Comparison of ENCODE assay signal across 16 mouse cellular contexts in genomic region chr17:29979841-29980240, GRCm38 (mm10). TPM values are rescaled to one million over a fixed set of nuclear protein-coding genes. Genes with fewer than 3 reads are reported as not detected.
DNase-seq lines count a peak whose midpoint lies in the region; ATAC-seq and TF ChIP-seq lines count a peak whose summit lies in the region.
"Had no signal": no experiment of that assay in that cellular context is flagged by ENCODE, and none has a peak within 500 bp of the region (broad histone marks: within the 10 kb centered on the region; RNA-seq: fewer than 3 reads in every experiment).

No protein-coding gene starts in this region.

- H3K36me3 ChIP-seq in C2C12 (ENCODE audit: control insufficient read depth, insufficient read depth) (no peaks in the 10 kb centered on the region), MEL (ENCODE audit: control insufficient read depth in 1 of 2, insufficient read depth in 2 of 2, low read length in 2 of 2) (peaks cover 0 to 12% of the 10 kb centered on the region in 2 experiments; a peak in 2 of 4 replicates)
- H3K36me3 ChIP-seq in intestine, embryonic 15.5 days: no peaks in the 10 kb centered on the region
- H3K36me3 ChIP-seq in liver, embryonic 12.5 days: no peaks in the 10 kb centered on the region
- H3K36me3 ChIP-seq in neural tube, embryonic 15.5 days: no peaks in the 10 kb centered on the region
- H3K36me3 ChIP-seq: heart, embryonic 13.5 days; hindbrain, embryonic 15.5 days; liver, embryonic 13.5 days had no signal

- DNase-seq in MEL (ENCODE audit: low read depth, low spot score): peak; percentile 74
- DNase-seq in thymus, adult 18-20 months: peak; percentile 13 to 39
- no peak for DNase-seq in retina, embryonic 14.5 days (ENCODE audit: low spot score)
- DNase-seq in left cerebral cortex, postnatal 36 days (ENCODE audit: low spot score in 2 of 2): no peak
- DNase-seq: adrenal gland, postnatal 36 days; cerebellum, adult 11 months; kidney, postnatal 25 days; liver, embryonic 13.5 days had no signal

- peak; percentile 72 to 75 for TF ChIP-seq EP300 in MEL (IDR thresholded peaks at IDR 0.05; ENCODE audit: low read depth in 1 of 2, low read length in 2 of 2)

- H3K9ac ChIP-seq in MEL (ENCODE audit: control insufficient read depth, low read depth, low read length, poor library complexity, severe bottlenecking): no peak overlapping the region
- H3K9ac ChIP-seq in intestine, embryonic 15.5 days: no peak overlapping the region
- no peak overlapping the region for H3K9ac ChIP-seq in liver, embryonic 12.5 days
- H3K9ac ChIP-seq in neural tube, embryonic 15.5 days (replicated peaks): no peak overlapping the region
- H3K9ac ChIP-seq: heart, embryonic 13.5 days; hindbrain, embryonic 15.5 days; liver, embryonic 13.5 days had no signal

- H3K27me3 ChIP-seq in C2C12 (ENCODE audit: control insufficient read depth, insufficient read depth, insufficient read length): peaks cover 4% of the 10 kb centered on the region
- H3K27me3 ChIP-seq in MEL (ENCODE audit: control insufficient read depth in 1 of 2, insufficient read depth in 2 of 2, low read length in 2 of 2): no peaks in the 10 kb centered on the region
- no peaks in the 10 kb centered on the region for H3K27me3 ChIP-seq in intestine, embryonic 15.5 days (replicated peaks)
- no peaks in the 10 kb centered on the region for H3K27me3 ChIP-seq in liver, embryonic 12.5 days (replicated peaks)
- H3K27me3 ChIP-seq in neural tube, embryonic 15.5 days (replicated peaks): no peaks in the 10 kb centered on the region
- H3K27me3 ChIP-seq: heart, embryonic 13.5 days; hindbrain, embryonic 15.5 days had no signal

- H3K4me3 ChIP-seq in C2C12 (ENCODE audit: insufficient read depth, poor library complexity, severe bottlenecking): no peak overlapping the region
- no peak overlapping the region for H3K4me3 ChIP-seq in MEL (ENCODE audit: control insufficient read depth in 1 of 2, insufficient read depth in 1 of 2, low read depth in 2 of 2, low read length in 2 of 2)
- no peak overlapping the region for H3K4me3 ChIP-seq in intestine, embryonic 15.5 days (replicated peaks)
- H3K4me3 ChIP-seq in liver, embryonic 12.5 days: no peak overlapping the region
- H3K4me3 ChIP-seq in neural tube, embryonic 15.5 days (replicated peaks): no peak overlapping the region
- H3K4me3 ChIP-seq: heart, embryonic 13.5 days; hindbrain, embryonic 15.5 days; left cerebral cortex, adult 2 months; liver, embryonic 13.5 days; megakaryocyte, embryonic 14.5 days had no signal

- TF ChIP-seq RAD21 in MEL (IDR thresholded peaks at IDR 0.05; ENCODE audit: low read depth, low read length): no peak

- 47% methylated on average over 7 of the region's 7 CpGs for WGBS in intestine, embryonic 15.5 days
- WGBS in liver, embryonic 12.5 days (ENCODE audit: insufficient replicate concordance): 51% methylated on average over 7 of the region's 7 CpGs
- WGBS in neural tube, embryonic 15.5 days: 87% methylated on average over 7 of the region's 7 CpGs

- no peak overlapping the region for H3K27ac ChIP-seq in MEL (ENCODE audit: control insufficient read depth, low read depth, low read length)
- no peak overlapping the region for H3K27ac ChIP-seq in intestine, embryonic 15.5 days
- no peak overlapping the region for H3K27ac ChIP-seq in liver, embryonic 12.5 days
- H3K27ac ChIP-seq in neural tube, embryonic 15.5 days (replicated peaks): no peak overlapping the region
- H3K27ac ChIP-seq: heart, embryonic 13.5 days; hindbrain, embryonic 15.5 days; left cerebral cortex, adult 2 months; liver, embryonic 13.5 days had no signal

- TF ChIP-seq CTCF in C2C12 (IDR thresholded peaks at IDR 0.05; ENCODE audit: control insufficient read depth, insufficient read depth, insufficient read length) (no peak), MEL (IDR thresholded peaks at IDR 0.05 in 2 of 3, conservative IDR thresholded peaks at IDR 0.05 in 1 of 3; ENCODE audit: control insufficient read depth in 1 of 3, insufficient read depth in 1 of 3, low read depth in 2 of 3, low read length in 3 of 3, poor library complexity in 1 of 3, severe bottlenecking in 1 of 3) (no peak)

- H3K4me2 ChIP-seq in intestine, embryonic 15.5 days (replicated peaks): no peak overlapping the region
- H3K4me2 ChIP-seq in liver, embryonic 12.5 days: no peak overlapping the region
- H3K4me2 ChIP-seq in neural tube, embryonic 15.5 days: no peak overlapping the region
- H3K4me2 ChIP-seq: heart, embryonic 13.5 days; hindbrain, embryonic 15.5 days; liver, embryonic 13.5 days had no signal

- peak; percentile 66 for ATAC-seq in intestine, embryonic 15.5 days
- no peak for ATAC-seq in liver, embryonic 12.5 days
- ATAC-seq in neural tube, embryonic 15.5 days (ENCODE audit: low FRiP score): no peak

- H3K4me1 ChIP-seq in MEL (ENCODE audit: control insufficient read depth in 1 of 2, insufficient read depth in 2 of 2, low read length in 2 of 2): peaks cover 5 to 21% of the 10 kb centered on the region in 2 experiments
- H3K4me1 ChIP-seq in intestine, embryonic 15.5 days (replicated peaks): peaks cover 10% of the 10 kb centered on the region
- H3K4me1 ChIP-seq in liver, embryonic 12.5 days: peaks cover 7% of the 10 kb centered on the region
- H3K4me1 ChIP-seq in neural tube, embryonic 15.5 days: peaks cover 6% of the 10 kb centered on the region; the same call in 1 of the 2 replicates

- intact Hi-C loops in left cerebral cortex, postnatal 36 days (cut with DNase I): loop anchor here (5.0 kb wide), 3 partner anchors 47 to 477 kb away; no protein-coding TSS in a partner anchor

- H3ac ChIP-seq in C2C12 (ENCODE audit: control insufficient read depth, insufficient read length, low read depth): no peak overlapping the region

- H3K79me2 ChIP-seq in C2C12 (ENCODE audit: control insufficient read depth, insufficient read depth): no peaks in the 10 kb centered on the region
- no peaks in the 10 kb centered on the region for H3K79me2 ChIP-seq in MEL (ENCODE audit: control insufficient read depth, insufficient read depth, low read length, poor library complexity)

- TF ChIP-seq POLR2A in MEL (IDR thresholded peaks at IDR 0.05; ENCODE audit: control insufficient read depth in 1 of 2, insufficient read depth in 1 of 2, low read depth in 1 of 2, low read length in 2 of 2, poor library complexity in 1 of 2): no peak

- no peaks in the 10 kb centered on the region for H3K9me3 ChIP-seq in MEL (replicated peaks; ENCODE audit: insufficient read depth, low read length)
- no peaks in the 10 kb centered on the region for H3K9me3 ChIP-seq in intestine, embryonic 15.5 days
- no peaks in the 10 kb centered on the region for H3K9me3 ChIP-seq in liver, embryonic 12.5 days (replicated peaks)
- H3K9me3 ChIP-seq in neural tube, embryonic 15.5 days (replicated peaks): no peaks in the 10 kb centered on the region
- H3K9me3 ChIP-seq: heart, embryonic 13.5 days; hindbrain, embryonic 15.5 days; liver, embryonic 13.5 days had no signal

- no peaks in the 10 kb centered on the region for H3K79me3 ChIP-seq in C2C12 (ENCODE audit: low read depth)

TF ChIP-seq in C2C12, 6 proteins besides CTCF, POLR2A, EP300 and RAD21:
- TF ChIP-seq USF1 (IDR thresholded peaks at IDR 0.05; ENCODE audit: low read depth) (no peak), MYOD1 (IDR thresholded peaks at IDR 0.05; ENCODE audit: control insufficient read depth, insufficient read length, low read depth) (peak; percentile 25), MAX (IDR thresholded peaks at IDR 0.05) (peak; percentile 47), CEBPB (IDR thresholded peaks at IDR 0.05; ENCODE audit: low read depth) (no peak)
TF ChIP-seq in C2C12: peak in this region for 2.

TF ChIP-seq in MEL, 35 proteins besides CTCF, POLR2A, EP300 and RAD21 (continues in another document):
- TF ChIP-seq ETS1 (IDR thresholded peaks at IDR 0.05; ENCODE audit: low read depth, low read length) (peak; percentile 95), POLR2AphosphoS2 (IDR thresholded peaks at IDR 0.05; ENCODE audit: low read length) (no peak), HCFC1 (IDR thresholded peaks at IDR 0.05; ENCODE audit: low read depth, low read length) (no peak), RCOR1 (IDR thresholded peaks at IDR 0.05; ENCODE audit: low read depth, low read length) (peak; percentile 75), MYC (IDR thresholded peaks at IDR 0.05; ENCODE audit: low read depth, low read length) (peak; percentile 79), E2F4 (IDR thresholded peaks at IDR 0.05; ENCODE audit: borderline replicate concordance, low read depth, low read length) (no peak), TCF12 (IDR thresholded peaks at IDR 0.05; ENCODE audit: low read depth, low read length) (peak; percentile 92), ZC3H11A (IDR thresholded peaks at IDR 0.05; ENCODE audit: low read depth, low read length) (no peak), CHD1 (IDR thresholded peaks at IDR 0.05; ENCODE audit: low read depth, low read length) (no peak), TBP (IDR thresholded peaks at IDR 0.05; ENCODE audit: low read depth, low read length) (no peak), NRF1 (IDR thresholded peaks at IDR 0.05; ENCODE audit: insufficient read depth, low read depth, low read length, poor library complexity, severe bottlenecking) (no peak), UBTF (IDR thresholded peaks at IDR 0.05; ENCODE audit: borderline replicate concordance, insufficient read depth, low read depth, low read length) (no peak), JUND (IDR thresholded peaks at IDR 0.05; ENCODE audit: low read depth, low read length) (no peak), MXI1 (IDR thresholded peaks at IDR 0.05; ENCODE audit: low read depth, low read length) (peak; percentile 96)

RNA-seq across cellular contexts. Expression of gene Mdga1, which starts 10.0 kb away (rescaled TPM):
- 2.0 TPM for polyA plus RNA-seq in C2C12 (2012; fragmentation: generic; extraction: Trizol)
- 0.26 and 0.27 TPM in 2 replicates for total RNA-seq in MEL (2012; rRNA removed)
- polyA plus RNA-seq in MEL (2012; ENCODE audit: insufficient read depth in 1 of 2, insufficient read length in 2 of 2, low read depth in 1 of 2, low replicate concordance in 2 of 2, missing spikeins in 1 of 2): 1 to 10 TPM in 1 of 2 experiments, not detected in 1; 2.3 TPM
- 1.5 and 2.1 TPM in 2 replicates for polyA plus RNA-seq in intestine, embryonic 15.5 days (2015; fragmentation: Nextera tagmentation; extraction: Ambion mirVana)
- 1.7 TPM in 2 replicates for polyA plus RNA-seq in liver, embryonic 12.5 days (2016; fragmentation: Nextera tagmentation; extraction: Ambion mirVana)
- polyA plus RNA-seq in neural tube, embryonic 15.5 days (2015; fragmentation: Nextera tagmentation; extraction: Ambion mirVana): 7.1 and 10.9 TPM in 2 replicates
- total RNA-seq in left cerebral cortex, postnatal 36 days (2021): 10 to 100 TPM; 21.1 to 37.0 TPM

RNA-seq across cellular contexts. Expression of gene Zfand3, which starts 24.7 kb away (rescaled TPM):
- polyA plus RNA-seq in C2C12 (2012; fragmentation: generic; extraction: Trizol) (78.6 TPM), MEL (2012; ENCODE audit: insufficient read depth in 1 of 2, insufficient read length in 2 of 2, low read depth in 1 of 2, low replicate concordance in 2 of 2, missing spikeins in 1 of 2) (10 to 100 TPM in 1 of 2 experiments, not detected in 1; 48.8 TPM)
- total RNA-seq in MEL (2012; rRNA removed): 28.3 and 31.7 TPM in 2 replicates
- 43.0 and 47.5 TPM in 2 replicates for polyA plus RNA-seq in intestine, embryonic 15.5 days (2015; fragmentation: Nextera tagmentation; extraction: Ambion mirVana)
- 18.8 and 19.9 TPM in 2 replicates for polyA plus RNA-seq in liver, embryonic 12.5 days (2016; fragmentation: Nextera tagmentation; extraction: Ambion mirVana)
- polyA plus RNA-seq in neural tube, embryonic 15.5 days (2015; fragmentation: Nextera tagmentation; extraction: Ambion mirVana): 55.6 and 62.0 TPM in 2 replicates
- total RNA-seq in left cerebral cortex, postnatal 36 days (2021): 100 to 1,000 TPM; 107 to 120 TPM

Comparison
In these comparisons a context has a peak if more than half of its experiments do, and no peak if none do; other contexts are left out.
1. DNase-seq: peak in MEL (single experiment) and thymus, adult 18-20 months (2 of 2); none in retina, embryonic 14.5 days (single experiment) and left cerebral cortex, postnatal 36 days (0 of 2).